Mouse (Mus musculus): ENCODE results near the gene Bckdhb. TPM values are rescaled to one million over a fixed set of nuclear protein-coding genes. Genes with fewer than 3 reads are reported as not detected.

Gene Bckdhb
- total and polyA plus RNA-seq, 3 experiments, result 10.6 to 20.3 (median 12.0) TPM

- Histone ChIP-seq H3K27me3 (replicated peaks) (no peaks in the 10 kb centered on the region), H3K9me3 (replicated peaks; ENCODE audit: low read length) (no peaks in the 10 kb centered on the region), H3K4me3 (replicated peaks in 1 of 3; ENCODE audit: low read depth in 2 of 3, low read length in 2 of 3, poor library complexity in 1 of 3) (no peak overlapping the region), H3K4me2 (ENCODE audit: insufficient read depth, low read depth, poor library complexity, severe bottlenecking) (no peak overlapping the region), H3K9ac (ENCODE audit: insufficient read depth, low read depth) (no peak overlapping the region), H3K27ac (ENCODE audit: insufficient read depth, low read depth) (no peak overlapping the region), H3K4me1 (ENCODE audit: control insufficient read depth in 1 of 2, insufficient read depth in 2 of 2) (peaks cover 0 to 12% of the 10 kb centered on the region in 2 experiments; a peak in 2 of 4 replicates), H3K79me2 (replicated peaks; ENCODE audit: control insufficient read depth, extremely low read depth, insufficient read depth, poor library complexity, severe bottlenecking) (no peaks in the 10 kb centered on the region), H3K36me3 (replicated peaks in 1 of 2; ENCODE audit: control insufficient read depth in 1 of 2, insufficient read depth in 1 of 2, low read length in 1 of 2) (no peaks in the 10 kb centered on the region)
- dilution Hi-C loops (cut with MboI; ENCODE audit: extremely low pct_ligation_motif_present, extremely low pct_unique_long_range_greater_than_20kb, low sequenced_read_pairs) (no loop called here), in situ Hi-C loops (cut with MboI; ENCODE audit: low pct_ligation_motif_present, low pct_unique_long_range_greater_than_20kb, low sequenced_read_pairs) (no loop called here)
- no peak for TF ChIP-seq KAT2A (IDR thresholded peaks at IDR 0.05; ENCODE audit: insufficient replicate concordance, low read length)
- DNase-seq (ENCODE audit: extremely low read depth), result no peak
Measured at GRCm38 (mm10) chr9:83922076-83922475, 2.9 kb upstream of the Bckdhb start.

GRCm38 (mm10) chr9:83924356-83924755 lies 589 bp upstream of the Bckdhb start:
- dilution Hi-C loops (cut with MboI; ENCODE audit: extremely low pct_ligation_motif_present, extremely low pct_unique_long_range_greater_than_20kb, low sequenced_read_pairs) (no loop called here), in situ Hi-C loops (cut with MboI; ENCODE audit: low pct_ligation_motif_present, low pct_unique_long_range_greater_than_20kb, low sequenced_read_pairs) (no loop called here)
- no peaks in the 10 kb centered on the region for H3K27me3 ChIP-seq (replicated peaks)
- H3K9me3 ChIP-seq (replicated peaks; ENCODE audit: low read length), result no peaks in the 10 kb centered on the region
- TF ChIP-seq SIN3A (IDR thresholded peaks at IDR 0.05; ENCODE audit: low read length) (no peak), MAX (IDR thresholded peaks at IDR 0.05; ENCODE audit: low read length) (no peak), PAX5 (IDR thresholded peaks at IDR 0.05; ENCODE audit: low read length) (no peak), ZKSCAN1 (IDR thresholded peaks at IDR 0.05; ENCODE audit: borderline replicate concordance, low read depth, low read length) (no peak), ELF1 (IDR thresholded peaks at IDR 0.05; ENCODE audit: low read depth, low read length) (no peak), GABPA (IDR thresholded peaks at IDR 0.05; ENCODE audit: insufficient replicate concordance, low read depth, low read length) (no peak), MAZ (IDR thresholded peaks at IDR 0.05; ENCODE audit: low read depth, low read length) (no peak), MEF2A (IDR thresholded peaks at IDR 0.05; ENCODE audit: borderline replicate concordance, low read depth, low read length) (no peak), HCFC1 (IDR thresholded peaks at IDR 0.05; ENCODE audit: low read depth, low read length) (no peak), UBTF (IDR thresholded peaks at IDR 0.05; ENCODE audit: low read depth, low read length) (no peak), TBP (conservative IDR thresholded peaks at IDR 0.05; ENCODE audit: low read depth, low read length) (no peak), ZMIZ1 (IDR thresholded peaks at IDR 0.05; ENCODE audit: low read depth, low read length) (no peak), KAT2A (IDR thresholded peaks at IDR 0.05; ENCODE audit: insufficient replicate concordance, low read length) (no peak)
- peaks cover 0 to 12% of the 10 kb centered on the region in 2 experiments; a peak in 2 of 4 replicates for H3K4me1 ChIP-seq (ENCODE audit: control insufficient read depth in 1 of 2, insufficient read depth in 2 of 2)
- DNase-seq (ENCODE audit: extremely low read depth), result no peak
- H3K79me2 ChIP-seq (replicated peaks; ENCODE audit: control insufficient read depth, extremely low read depth, insufficient read depth, poor library complexity, severe bottlenecking), result no peaks in the 10 kb centered on the region
- H3K27ac ChIP-seq (ENCODE audit: insufficient read depth, low read depth), result no peak overlapping the region
- no peak overlapping the region for H3K9ac ChIP-seq (ENCODE audit: insufficient read depth, low read depth)
- H3K36me3 ChIP-seq (replicated peaks in 1 of 2; ENCODE audit: control insufficient read depth in 1 of 2, insufficient read depth in 1 of 2, low read length in 1 of 2), result peaks cover 0 to 6% of the 10 kb centered on the region in 2 experiments
- peak overlapping the region; percentile 89; the same call in 1 of the 2 replicates for H3K4me2 ChIP-seq (ENCODE audit: insufficient read depth, low read depth, poor library complexity, severe bottlenecking)
- peak overlapping the region; percentile 68 to 100 (median 88) for H3K4me3 ChIP-seq (replicated peaks in 1 of 3; ENCODE audit: low read depth in 2 of 3, low read length in 2 of 3, poor library complexity in 1 of 3)

GRCm38 (mm10) chr9:83925688-83926041 lies 720 bp downstream of the Bckdhb start:
- Histone ChIP-seq H3K4me3 (replicated peaks in 1 of 3; ENCODE audit: low read depth in 2 of 3, low read length in 2 of 3, poor library complexity in 1 of 3) (peak overlapping the region in 2 of 3 experiments; percentile 79 to 88), H3K9me3 (replicated peaks; ENCODE audit: low read length) (no peaks in the 10 kb centered on the region), H3K27me3 (replicated peaks) (no peaks in the 10 kb centered on the region), H3K4me1 (ENCODE audit: control insufficient read depth in 1 of 2, insufficient read depth in 2 of 2) (peaks cover 0 to 12% of the 10 kb centered on the region in 2 experiments; a peak in 2 of 4 replicates), H3K4me2 (ENCODE audit: insufficient read depth, low read depth, poor library complexity, severe bottlenecking) (peak overlapping the region; percentile 86), H3K9ac (ENCODE audit: insufficient read depth, low read depth) (peak overlapping the region; percentile 89; the same call in 1 of the 2 replicates), H3K27ac (ENCODE audit: insufficient read depth, low read depth) (no peak overlapping the region), H3K79me2 (replicated peaks; ENCODE audit: control insufficient read depth, extremely low read depth, insufficient read depth, poor library complexity, severe bottlenecking) (no peaks in the 10 kb centered on the region), H3K36me3 (replicated peaks in 1 of 2; ENCODE audit: control insufficient read depth in 1 of 2, insufficient read depth in 1 of 2, low read length in 1 of 2) (peaks cover 0 to 8% of the 10 kb centered on the region in 2 experiments)
- in situ Hi-C loops (cut with MboI; ENCODE audit: low pct_ligation_motif_present, low pct_unique_long_range_greater_than_20kb, low sequenced_read_pairs), result no loop called here
- dilution Hi-C loops (cut with MboI; ENCODE audit: extremely low pct_ligation_motif_present, extremely low pct_unique_long_range_greater_than_20kb, low sequenced_read_pairs), result no loop called here
- TF ChIP-seq MAZ (IDR thresholded peaks at IDR 0.05; ENCODE audit: low read depth, low read length), result no peak
- TF ChIP-seq ELF1 (IDR thresholded peaks at IDR 0.05; ENCODE audit: low read depth, low read length), result no peak
- TF ChIP-seq NELFE (IDR thresholded peaks at IDR 0.05; ENCODE audit: low read depth, low read length), result no peak
- TF ChIP-seq PAX5 (IDR thresholded peaks at IDR 0.05; ENCODE audit: low read length), result no peak
- no peak for TF ChIP-seq RAD21 (IDR thresholded peaks at IDR 0.05; ENCODE audit: low read depth, low read length)
- no peak for TF ChIP-seq IRF4 (IDR thresholded peaks at IDR 0.05; ENCODE audit: low read depth, low read length)
- TF ChIP-seq ZMIZ1 (IDR thresholded peaks at IDR 0.05; ENCODE audit: low read depth, low read length), result no peak
- TF ChIP-seq ZC3H11A (IDR thresholded peaks at IDR 0.05; ENCODE audit: low read depth, low read length), result no peak
- no peak for TF ChIP-seq UBTF (IDR thresholded peaks at IDR 0.05; ENCODE audit: low read depth, low read length)
- TF ChIP-seq MYC (IDR thresholded peaks at IDR 0.05; ENCODE audit: low read depth, low read length), result no peak
- no peak for TF ChIP-seq MAFK (IDR thresholded peaks at IDR 0.05; ENCODE audit: insufficient replicate concordance, low read length)
- TF ChIP-seq MAX (IDR thresholded peaks at IDR 0.05; ENCODE audit: low read length), result no peak
- no peak for TF ChIP-seq CHD1 (IDR thresholded peaks at IDR 0.05; ENCODE audit: low read depth, low read length)
- no peak for TF ChIP-seq EP300 (IDR thresholded peaks at IDR 0.05; ENCODE audit: low read length)
- DNase-seq (ENCODE audit: extremely low read depth), result no peak
